Mouse (Mus musculus) liver, embryonic 12.5 days (tissue): ENCODE measurements around the gene Cbll1. TPM values are rescaled to one million over a fixed set of nuclear protein-coding genes. Genes with fewer than 3 reads are reported as not detected.

Source experiments
- ATAC-seq: fragments of 200-750 bp; cut with Nextera tagmentation; 2 replicates; pipeline ENCODE4 v1.8.0; 2017; ENCODE audit warnings: moderate number of reproducible peaks, mild to moderate bottlenecking, moderate library complexity
- H3K27ac ChIP-seq: fragments of 300-500 bp; sonication (generic); 2 replicates; pipeline ENCODE4 v1.5.1; 2016; ENCODE audit warnings: mild to moderate bottlenecking
- H3K27me3 ChIP-seq: fragments of 300-500 bp; sonication (generic); replicated peaks from 2 replicates; pipeline ENCODE4 v1.6.1; 2016; ENCODE audit warnings: mild to moderate bottlenecking, moderate library complexity
- H3K36me3 ChIP-seq: fragments of 300-500 bp; sonication (generic); 2 replicates; pipeline ENCODE4 v1.6.1; 2016; ENCODE audit warnings: mild to moderate bottlenecking, moderate library complexity
- H3K4me1 ChIP-seq: fragments of 300-500 bp; sonication (generic); 2 replicates; pipeline ENCODE4 v1.6.1; 2016
- H3K4me2 ChIP-seq: fragments of 300-500 bp; sonication (generic); 2 replicates; pipeline ENCODE4 v1.6.1; 2016; ENCODE audit warnings: mild to moderate bottlenecking, moderate library complexity
- H3K4me3 ChIP-seq: fragments of 300-500 bp; sonication (generic); 2 replicates; pipeline ENCODE4 v1.5.1; 2016; ENCODE audit warnings: mild to moderate bottlenecking, moderate library complexity
- H3K9ac ChIP-seq: fragments of 300-500 bp; sonication (generic); 2 replicates; pipeline ENCODE4 v1.6.1; 2016; ENCODE audit warnings: mild to moderate bottlenecking, moderate library complexity
- H3K9me3 ChIP-seq: fragments of 300-500 bp; sonication (generic); replicated peaks from 2 replicates; pipeline ENCODE4 v1.6.1; 2016; ENCODE audit warnings: mild to moderate bottlenecking, moderate library complexity
- WGBS: fragments of 180-500 bp; shearing (Covaris S2); methylation state at CpG from one replicate; pipeline ENCODE4 v1.1.7; 2016; ENCODE audit not compliant: insufficient replicate concordance; 5-methylcytosine and 5-hydroxymethylcytosine counted together
- polyA plus RNA-seq: library from polyadenylated mRNA; unstranded; fragments of >200 nt; fragmentation: Nextera tagmentation; extraction: Ambion mirVana; gene quantifications from 2 replicates; pipeline ENCODE4 v1.2.1, GENCODE M21; 2016

Cbll1 gene
- 4.9 and 6.9 TPM in 2 replicates for polyA plus RNA-seq

DNA sequence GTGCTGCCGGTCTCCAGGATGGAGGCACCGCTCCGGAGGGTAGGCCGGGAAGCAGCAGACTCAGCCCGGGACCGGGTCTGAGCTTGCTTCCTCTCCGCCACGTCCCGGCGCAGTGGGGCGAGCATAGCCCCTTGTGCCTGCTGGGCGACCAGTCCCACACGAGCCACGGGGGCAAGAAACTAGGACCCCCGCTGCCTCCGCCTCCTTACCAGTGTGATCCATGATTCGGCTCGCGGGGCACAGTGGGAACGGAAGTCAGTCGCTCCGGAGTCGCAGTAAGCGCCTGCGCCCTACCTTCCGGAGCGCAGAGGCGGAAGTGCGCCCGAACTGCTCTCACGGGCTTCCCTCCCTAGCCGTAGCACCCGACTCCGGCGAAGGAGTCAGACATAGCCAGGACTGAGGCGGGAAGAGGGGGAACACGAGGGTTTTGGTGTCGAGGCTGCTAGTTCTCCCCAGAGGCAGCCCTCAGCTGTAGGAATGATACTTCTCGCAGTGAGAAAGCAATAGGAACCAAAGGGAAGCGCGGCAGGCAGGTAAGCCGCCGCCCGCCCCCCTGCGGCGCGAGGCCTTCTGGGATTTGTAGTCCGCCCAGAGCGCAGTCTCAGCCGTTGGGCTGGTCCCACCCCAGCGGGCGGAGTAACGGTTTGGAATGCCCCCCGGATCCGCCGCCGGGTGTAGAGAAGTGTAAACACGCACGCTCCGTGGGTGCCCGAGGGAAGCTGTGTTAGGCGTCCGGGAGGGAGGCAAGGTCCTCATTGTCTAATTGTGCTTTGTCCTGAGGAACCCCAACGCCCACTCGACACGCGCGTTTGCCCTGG, at the start of gene Cbll1:
TSS of gene Cbll1 (minus strand) at position 303 of the 818 bp plus-strand sequence.
- WGBS, result under 1% methylated on average over 67 of the region's 68 CpGs
- Histone ChIP-seq H3K9ac (peak within 1 kb of the TSS; percentile 90), H3K27me3 (0 out of 2 replicates have a peak, but pooled peaks cover 1% of the 10 kb centered on the region), H3K4me3 (peak within 1 kb of the TSS; percentile 97), H3K4me2 (peak within 1 kb of the TSS; percentile 85), H3K36me3 (peaks cover under 1% of the 10 kb centered on the region), H3K27ac (peak within 1 kb of the TSS; percentile 81), H3K9me3 (no peaks in the 10 kb centered on the region), H3K4me1 (peaks cover 24% of the 10 kb centered on the region)
- ATAC-seq, result peak; percentile 98

DNA sequence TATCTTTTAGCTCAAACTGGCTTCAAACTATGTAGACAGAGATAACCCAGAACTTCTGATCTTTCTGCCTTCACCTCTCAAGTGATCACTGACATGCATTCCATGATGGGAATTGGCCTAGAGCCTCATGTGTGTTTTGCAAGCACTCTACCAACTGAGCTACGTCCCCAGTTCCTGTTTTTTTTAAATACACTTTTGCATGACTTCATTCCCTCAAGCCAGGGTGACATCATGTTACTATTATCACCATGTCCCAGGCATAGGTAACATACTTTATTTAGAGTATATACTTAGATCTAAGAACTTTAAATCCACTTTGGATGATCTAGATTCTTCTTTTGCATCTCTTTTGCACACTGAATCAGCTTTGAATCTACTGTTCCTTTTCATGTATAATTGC, 46.6 kb upstream of the Cbll1 start:
- no peak overlapping the region for H3K4me3 ChIP-seq

DNA sequence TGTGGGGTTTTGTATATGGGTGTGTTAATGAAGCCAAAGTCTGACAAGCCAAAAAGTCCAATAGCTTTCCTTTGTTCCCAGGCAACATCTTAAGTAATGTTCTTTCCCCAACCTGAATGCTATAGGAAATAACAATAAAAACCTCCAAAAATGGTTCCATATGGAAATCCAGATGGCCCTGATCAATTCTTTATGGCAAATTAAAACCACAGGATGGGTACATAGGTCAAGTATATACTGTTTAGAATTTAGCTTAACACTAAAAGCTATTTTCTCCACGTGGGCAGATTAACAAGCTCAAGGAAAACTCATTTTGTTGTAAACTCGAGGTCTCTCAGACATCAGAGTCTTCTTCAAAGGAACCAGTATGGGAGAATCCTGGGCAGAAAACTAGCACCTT, 45.8 kb upstream of the Cbll1 start:
- H3K9me3 ChIP-seq, result no peaks in the 10 kb centered on the region
- H3K9ac ChIP-seq, result no peak overlapping the region
- no peak overlapping the region for H3K27ac ChIP-seq
- no peaks in the 10 kb centered on the region for H3K4me1 ChIP-seq
- no peak overlapping the region for H3K4me2 ChIP-seq
- no peaks in the 10 kb centered on the region for H3K27me3 ChIP-seq
- WGBS, result 35% methylated on average over 2 of the region's 2 CpGs
- no peaks in the 10 kb centered on the region for H3K36me3 ChIP-seq
- no peak for ATAC-seq
- H3K4me3 ChIP-seq, result no peak overlapping the region

More for the DNA sequence above, 46.6 kb upstream of the Cbll1 start:
- Histone ChIP-seq H3K9ac (no peak overlapping the region), H3K9me3 (no peaks in the 10 kb centered on the region), H3K36me3 (no peaks in the 10 kb centered on the region), H3K27me3 (no peaks in the 10 kb centered on the region), H3K27ac (no peak overlapping the region), H3K4me2 (no peak overlapping the region), H3K4me1 (no peaks in the 10 kb centered on the region)
- no peak for ATAC-seq
- 33% methylated on average over 1 of the region's 1 CpGs for whole genome bisulfite sequencing

- Histone ChIP-seq H3K36me3 (no peaks in the 10 kb centered on the region), H3K4me3 (no peak overlapping the region), H3K9ac (no peak overlapping the region), H3K27me3 (no peaks in the 10 kb centered on the region), H3K4me2 (no peak overlapping the region), H3K27ac (no peak overlapping the region), H3K9me3 (no peaks in the 10 kb centered on the region), H3K4me1 (no peaks in the 10 kb centered on the region)
- WGBS, result 60% methylated on average over 5 of the region's 5 CpGs
- ATAC-seq, result no peak
These were observed 42.1 kb upstream of the Cbll1 start for GRCm38 (mm10) chr12:31541541-31541940.

DNA sequence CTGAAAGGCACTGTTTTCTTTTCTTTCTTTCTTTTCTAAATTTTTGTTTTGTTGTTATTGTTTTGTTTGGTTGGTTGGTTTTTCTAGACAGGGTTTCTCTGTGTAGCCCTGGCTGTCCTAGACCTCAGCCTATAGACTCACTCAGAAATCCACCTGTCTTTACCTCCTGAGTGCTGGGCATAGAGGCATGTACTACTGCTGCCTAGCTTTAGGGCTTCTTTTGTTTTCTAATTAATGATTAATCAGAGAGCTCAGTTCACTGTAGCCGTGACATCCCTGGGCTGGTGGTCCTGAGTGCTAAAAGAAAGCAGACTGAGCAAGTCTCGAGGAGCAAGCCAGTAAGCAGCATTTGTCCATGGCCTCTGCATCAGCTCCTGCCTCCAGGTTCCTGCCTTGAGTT, 40.4 kb upstream of the Cbll1 start:
- H3K9ac ChIP-seq, result no peak overlapping the region
- H3K27me3 ChIP-seq, result no peaks in the 10 kb centered on the region
- 54% methylated on average over 2 of the region's 2 CpGs for WGBS
- no peak overlapping the region for H3K27ac ChIP-seq
- H3K4me2 ChIP-seq, result no peak overlapping the region
- H3K4me3 ChIP-seq, result no peak overlapping the region
- ATAC-seq, result no peak
- H3K36me3 ChIP-seq, result no peaks in the 10 kb centered on the region
- no peaks in the 10 kb centered on the region for H3K9me3 ChIP-seq
- H3K4me1 ChIP-seq, result no peaks in the 10 kb centered on the region

DNA sequence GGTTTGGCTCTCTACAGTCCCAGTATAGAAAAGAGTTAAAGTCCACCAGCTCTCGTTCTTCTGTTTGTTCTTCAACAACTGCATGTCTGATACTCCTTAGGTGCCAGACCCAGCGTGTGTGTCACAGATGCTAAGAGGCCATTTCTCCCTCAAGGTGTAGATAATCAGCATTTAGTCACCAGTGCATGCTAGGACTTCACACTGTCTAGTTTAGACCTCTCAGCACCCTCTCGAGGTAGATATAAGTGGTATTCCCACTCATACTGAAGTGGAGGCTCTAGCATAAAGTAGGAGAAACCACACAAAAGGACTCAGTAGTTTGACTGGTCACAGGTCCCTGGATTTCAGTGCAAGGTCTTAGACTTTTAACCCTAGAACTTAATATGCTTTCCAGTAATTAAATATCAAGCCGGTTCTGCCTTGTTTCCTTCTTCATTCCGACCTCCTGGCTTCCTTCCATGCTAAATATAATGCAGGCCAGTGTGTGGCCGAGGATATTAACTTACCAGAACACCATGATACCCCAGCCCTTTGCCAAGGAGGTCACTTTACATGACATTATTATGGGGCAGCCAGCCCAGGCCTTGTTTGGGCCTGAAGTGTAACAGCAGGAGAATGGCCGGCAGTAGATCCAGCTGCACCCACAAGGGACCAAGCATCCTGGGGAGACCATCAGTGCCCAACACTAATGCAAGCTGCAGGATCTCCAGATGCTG, 38.3 kb upstream of the Cbll1 start:
- Histone ChIP-seq H3K36me3 (no peaks in the 10 kb centered on the region), H3K4me1 (no peaks in the 10 kb centered on the region), H3K4me3 (no peak overlapping the region), H3K27ac (no peak overlapping the region), H3K9me3 (no peaks in the 10 kb centered on the region), H3K9ac (no peak overlapping the region), H3K4me2 (no peak overlapping the region), H3K27me3 (no peaks in the 10 kb centered on the region)
- ATAC-seq, result no peak
- 61% methylated on average over 7 of the region's 7 CpGs for WGBS

DNA sequence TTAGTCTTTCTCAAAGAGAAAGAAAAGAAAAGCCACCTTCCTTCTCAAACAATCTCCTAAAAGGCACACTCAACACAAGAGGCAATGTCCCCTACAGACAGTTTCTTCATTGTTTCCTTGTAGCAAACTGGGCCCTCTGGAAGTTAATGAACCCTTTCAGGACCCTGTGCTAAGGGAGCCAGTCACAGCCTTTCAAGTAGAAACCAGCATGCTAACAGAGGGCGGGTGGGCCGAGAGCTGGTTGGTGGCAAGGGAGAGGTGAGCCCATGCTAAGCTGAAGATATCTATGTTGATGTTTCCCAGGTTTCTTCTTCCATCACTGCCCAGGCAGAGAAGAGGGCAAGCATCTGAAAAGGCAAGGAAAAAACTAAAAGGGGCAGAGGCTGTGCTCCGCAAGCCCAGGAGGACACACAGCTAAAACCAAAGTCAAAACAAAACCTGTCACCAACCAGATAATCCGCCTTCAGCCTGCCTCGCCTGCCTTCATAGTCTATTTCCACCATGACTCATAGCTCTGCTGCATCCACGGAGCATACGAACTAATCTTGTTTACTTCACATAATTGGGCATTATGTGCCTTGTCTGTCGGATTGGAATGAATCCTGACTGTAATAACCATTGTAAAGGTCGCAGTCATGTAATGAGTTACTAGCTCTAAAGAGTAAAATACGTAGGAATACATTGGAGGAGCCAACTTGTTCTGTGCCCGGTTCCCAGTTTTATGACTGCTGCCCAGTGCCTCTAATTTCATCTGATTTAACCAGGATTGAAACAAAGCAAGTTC, 34.8 kb upstream of the Cbll1 start:
- no peak overlapping the region for H3K4me2 ChIP-seq
- WGBS, result 63% methylated on average over 11 of the region's 11 CpGs
- no peak overlapping the region for H3K9ac ChIP-seq
- no peaks in the 10 kb centered on the region for H3K4me1 ChIP-seq
- no peaks in the 10 kb centered on the region for H3K9me3 ChIP-seq
- ATAC-seq, result no peak
- H3K27ac ChIP-seq, result no peak overlapping the region
- no peaks in the 10 kb centered on the region for H3K36me3 ChIP-seq
- no peak overlapping the region for H3K4me3 ChIP-seq
- no peaks in the 10 kb centered on the region for H3K27me3 ChIP-seq

DNA sequence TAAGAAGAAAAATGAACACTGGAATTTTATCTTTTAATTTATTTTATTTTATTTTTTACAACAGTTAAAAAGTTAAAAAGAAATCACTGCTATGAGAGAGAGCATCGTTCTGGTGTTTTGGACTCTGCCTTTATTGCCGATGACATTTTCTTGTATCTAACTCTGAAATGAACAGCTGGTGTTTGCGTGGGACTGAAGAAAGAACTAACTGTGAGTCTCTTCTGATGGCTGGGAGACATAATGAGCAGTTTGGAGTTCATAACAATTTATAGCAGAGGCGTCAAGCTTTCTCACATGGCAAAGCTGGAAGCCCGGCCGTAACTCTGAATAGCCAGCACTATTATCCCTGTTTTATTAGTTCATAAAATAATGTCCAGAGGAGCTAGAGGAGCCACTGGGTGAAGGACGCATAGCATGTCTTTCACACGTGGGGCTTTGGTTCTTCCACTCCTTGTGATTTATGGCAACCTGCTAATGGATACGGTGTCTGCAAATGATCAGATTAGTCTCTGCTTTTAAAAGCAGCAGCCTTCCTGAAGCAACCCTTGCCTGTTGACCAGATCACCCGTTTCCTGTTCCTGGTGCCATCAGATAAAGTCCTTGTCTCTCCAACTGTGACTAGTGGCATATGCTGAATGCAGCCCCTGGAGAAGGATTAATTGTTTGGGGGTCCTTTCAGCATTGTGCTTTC, 33.9 kb upstream of the Cbll1 start:
- Histone ChIP-seq H3K27ac (no peak overlapping the region), H3K4me1 (no peaks in the 10 kb centered on the region), H3K27me3 (no peaks in the 10 kb centered on the region), H3K9ac (no peak overlapping the region), H3K9me3 (no peaks in the 10 kb centered on the region), H3K36me3 (no peaks in the 10 kb centered on the region), H3K4me2 (no peak overlapping the region), H3K4me3 (no peak overlapping the region)
- 49% methylated on average over 10 of the region's 10 CpGs for WGBS
- ATAC-seq, result no peak

GRCm38 (mm10) chr12:31532054-31532453, 32.6 kb upstream of the Cbll1 start:
- Histone ChIP-seq H3K9ac (no peak overlapping the region), H3K27me3 (no peaks in the 10 kb centered on the region), H3K27ac (no peak overlapping the region), H3K4me3 (no peak overlapping the region), H3K36me3 (no peaks in the 10 kb centered on the region), H3K4me1 (no peaks in the 10 kb centered on the region), H3K9me3 (no peaks in the 10 kb centered on the region), H3K4me2 (no peak overlapping the region)
- ATAC-seq, result no peak
- WGBS, result 75% methylated on average over 14 of the region's 14 CpGs

GRCm38 (mm10) chr12:31527407-31527806, 28.0 kb upstream of the Cbll1 start:
- Histone ChIP-seq H3K4me1 (no peaks in the 10 kb centered on the region), H3K4me2 (no peak overlapping the region), H3K4me3 (no peak overlapping the region), H3K9ac (no peak overlapping the region), H3K27me3 (no peaks in the 10 kb centered on the region), H3K27ac (no peak overlapping the region), H3K36me3 (no peaks in the 10 kb centered on the region), H3K9me3 (0 out of 2 replicates have a peak, but pooled peaks cover 4% of the 10 kb centered on the region)
- 54% methylated on average over 6 of the region's 6 CpGs for WGBS
- no peak for ATAC-seq

GRCm38 (mm10) chr12:31521371-31521770, 22.0 kb upstream of the Cbll1 start:
- Histone ChIP-seq H3K36me3 (no peaks in the 10 kb centered on the region), H3K9ac (no peak overlapping the region), H3K9me3 (0 out of 2 replicates have a peak, but pooled peaks cover 4% of the 10 kb centered on the region), H3K27me3 (no peaks in the 10 kb centered on the region), H3K4me1 (no peaks in the 10 kb centered on the region), H3K27ac (no peak overlapping the region), H3K4me3 (no peak overlapping the region), H3K4me2 (no peak overlapping the region)
- no peak for ATAC-seq
- 52% methylated on average over 3 of the region's 3 CpGs for WGBS
